Mouse (Mus musculus) layer of hippocampus, adult 2 months (tissue): ENCODE measurements at regions not wholly inside any gene's neighbourhood (a gene's known extent, or its start where the extent isn't known, plus 50 kb on each side); places are given as distances from the start of the nearest gene placed in this dataset.

ENCODE experiments used
- DNase-seq, 2 experiments: peaks; one replicate each; pipeline ENCODE4 v3.0.0; 2022; ENCODE audit warnings: low spot score in 2 of 2
- H3K27ac ChIP-seq: fragments of 200-600 bp; 2 replicates; pipeline ENCODE4 v1.8.1; 2022
- H3K4me3 ChIP-seq: fragments of 200-600 bp; 2 replicates; pipeline ENCODE4 v1.8.1; 2022; ENCODE audit warnings: mild to moderate bottlenecking
- CTCF ChIP-seq: fragments of 200-600 bp; conservative IDR thresholded peaks from 2 replicates; pipeline ENCODE4 v1.8.1; 2022; ENCODE audit warnings: antibody characterized with exemption, mild to moderate bottlenecking, moderate library complexity

- H3K27ac ChIP-seq: no peak overlapping the region
- no peak for DNase-seq
- no peak overlapping the region for H3K4me3 ChIP-seq
- no peak for TF ChIP-seq CTCF
Observed at GRCm38 (mm10) chr7:36829710-36830109, 131.8 kb downstream of the Tshz3 start.

- DNase-seq: no peak
- Histone ChIP-seq H3K4me3 (no peak overlapping the region), H3K27ac (no peak overlapping the region)
- no peak for TF ChIP-seq CTCF
Observed at GRCm38 (mm10) chr7:36830155-36830554, 132.2 kb downstream of the Tshz3 start.

GRCm38 (mm10) chr7:36848279-36848678, 150.4 kb downstream of the Tshz3 start:
- no peak for TF ChIP-seq CTCF
- no peak overlapping the region for H3K27ac ChIP-seq

GRCm38 (mm10) chr7:36851275-36851889, 153.5 kb downstream of the Tshz3 start:
- no peak for TF ChIP-seq CTCF
- Histone ChIP-seq H3K27ac (no peak overlapping the region), H3K4me3 (no peak overlapping the region)
- DNase-seq: no peak

More at GRCm38 (mm10) chr7:36848279-36848678, 150.4 kb downstream of the Tshz3 start:
- no peak for DNase-seq
- no peak overlapping the region for H3K4me3 ChIP-seq

GRCm38 (mm10) chr7:36854308-36854707, 156.4 kb downstream of the Tshz3 start:
- DNase-seq: no peak
- peak; percentile 55 for TF ChIP-seq CTCF
- Histone ChIP-seq H3K27ac (no peak overlapping the region), H3K4me3 (no peak overlapping the region)

GRCm38 (mm10) chr7:36859428-36859827, 161.5 kb downstream of the Tshz3 start:
- Histone ChIP-seq H3K27ac (no peak overlapping the region), H3K4me3 (no peak overlapping the region)
- no peak for TF ChIP-seq CTCF
- DNase-seq: no peak

GRCm38 (mm10) chr7:36862481-36862880, 164.6 kb downstream of the Tshz3 start:
- no peak overlapping the region for H3K27ac ChIP-seq
- H3K4me3 ChIP-seq: no peak overlapping the region
- DNase-seq: no peak
- no peak for TF ChIP-seq CTCF

GRCm38 (mm10) chr7:36863745-36864144, 165.8 kb downstream of the Tshz3 start:
- no peak overlapping the region for H3K27ac ChIP-seq
- no peak for TF ChIP-seq CTCF
- DNase-seq: no peak
- H3K4me3 ChIP-seq: no peak overlapping the region

- H3K27ac ChIP-seq: no peak overlapping the region
- DNase-seq: no peak
Observed at GRCm38 (mm10) chr7:36864675-36865074, 166.8 kb downstream of the Tshz3 start.

GRCm38 (mm10) chr7:36866602-36867001, 168.7 kb downstream of the Tshz3 start:
- TF ChIP-seq CTCF: no peak
- Histone ChIP-seq H3K4me3 (no peak overlapping the region), H3K27ac (no peak overlapping the region)
- DNase-seq: no peak

More at GRCm38 (mm10) chr7:36864675-36865074, 166.8 kb downstream of the Tshz3 start:
- no peak overlapping the region for H3K4me3 ChIP-seq
- TF ChIP-seq CTCF: no peak

GRCm38 (mm10) chr7:36874004-36874403, 176.1 kb downstream of the Tshz3 start:
- H3K4me3 ChIP-seq: no peak overlapping the region
- H3K27ac ChIP-seq: no peak overlapping the region
- TF ChIP-seq CTCF: no peak
- no peak for DNase-seq

- TF ChIP-seq CTCF: no peak
- Histone ChIP-seq H3K4me3 (no peak overlapping the region), H3K27ac (no peak overlapping the region)
- no peak for DNase-seq
Observed at GRCm38 (mm10) chr7:36877686-36878085, 179.8 kb downstream of the Tshz3 start.

- peak in 1 of 2 experiments; percentile 32 for DNase-seq
- Histone ChIP-seq H3K27ac (no peak overlapping the region), H3K4me3 (no peak overlapping the region)
- TF ChIP-seq CTCF: no peak
Observed at GRCm38 (mm10) chr7:36892776-36893500, 195.0 kb downstream of the Tshz3 start.

GRCm38 (mm10) chr7:36896339-36896738, 198.4 kb downstream of the Tshz3 start:
- H3K27ac ChIP-seq: no peak overlapping the region
- no peak for DNase-seq
- no peak overlapping the region for H3K4me3 ChIP-seq
- TF ChIP-seq CTCF: no peak
